Mouse (Mus musculus) heart, embryonic 16.5 days (tissue): ENCODE results near the gene Ndufaf2. TPM values are rescaled to one million over a fixed set of nuclear protein-coding genes. Genes with fewer than 3 reads are reported as not detected.

ENCODE experiments used
- ATAC-seq: fragments of 200-750 bp; cut with Nextera tagmentation; replicated peaks from 2 replicates; pipeline ENCODE4 v1.8.0; 2017; ENCODE audit warnings: moderate number of reproducible peaks; ENCODE audit not compliant: insufficient read depth, low FRiP score; ENCODE audit errors: extremely low read depth
- H3K27ac ChIP-seq: fragments of 300-500 bp; sonication (generic); 2 replicates; pipeline ENCODE4 v1.5.1; 2014; ENCODE audit warnings: mild to moderate bottlenecking, low read length, control low read depth, moderate library complexity
- H3K27me3 ChIP-seq: fragments of 300-500 bp; sonication (generic); 2 replicates; pipeline ENCODE4 v1.6.1; 2014; ENCODE audit warnings: low read length, mixed read lengths; ENCODE audit not compliant: control insufficient read depth, insufficient read depth
- H3K36me3 ChIP-seq: fragments of 300-500 bp; sonication (generic); 2 replicates; pipeline ENCODE4 v1.6.1; 2014; ENCODE audit not compliant: control insufficient read depth, insufficient read depth
- H3K4me1 ChIP-seq: fragments of 300-500 bp; sonication (generic); 2 replicates; pipeline ENCODE4 v1.6.1; 2014; ENCODE audit warnings: low read length, mixed read lengths; ENCODE audit not compliant: control insufficient read depth, insufficient read depth
- H3K4me2 ChIP-seq: fragments of 300-500 bp; sonication (generic); 2 replicates; pipeline ENCODE4 v1.6.1; 2014; ENCODE audit warnings: low read depth, mild to moderate bottlenecking, control low read depth, low read length
- H3K4me3 ChIP-seq: fragments of 300-500 bp; sonication (generic); 2 replicates; pipeline ENCODE4 v1.5.1; 2014; ENCODE audit warnings: mild to moderate bottlenecking, control low read depth, low read length
- H3K9ac ChIP-seq: fragments of 300-500 bp; sonication (generic); 2 replicates; pipeline ENCODE4 v1.6.1; 2014; ENCODE audit warnings: low read length, control low read depth
- H3K9me3 ChIP-seq: fragments of 300-500 bp; sonication (generic); replicated peaks from 2 replicates; pipeline ENCODE4 v1.6.1; 2016; ENCODE audit warnings: low read length; ENCODE audit not compliant: control insufficient read depth
- whole genome bisulfite sequencing: fragments of 180-500 bp; shearing (Covaris S2); extraction: QIAGEN DNeasy Blood & Tissue Kit; methylation state at CpG from one replicate; pipeline ENCODE4 v1.1.7; 2014; 5-methylcytosine and 5-hydroxymethylcytosine counted together
- polyA plus RNA-seq: library from polyadenylated mRNA; unstranded; fragments of >200 nt; fragmentation: Nextera tagmentation; extraction: Ambion mirVana; gene quantifications from 2 replicates; pipeline ENCODE4 v1.2.1, GENCODE M21; 2015

The Ndufaf2 gene
- polyA plus RNA-seq, 1 experiment from 2014 or later = 58.2 TPM

- Histone ChIP-seq H3K9me3 (no peaks in the 10 kb centered on the region), H3K4me3 (no peak overlapping the region), H3K9ac (no peak overlapping the region; the same call in 1 of the 2 replicates), H3K27ac (no peak overlapping the region), H3K4me1 (peaks cover 11% of the 10 kb centered on the region), H3K27me3 (no peaks in the 10 kb centered on the region), H3K4me2 (no peak overlapping the region), H3K36me3 (no peaks in the 10 kb centered on the region)
- WGBS = 81% methylated on average over 2 of the region's 2 CpGs
- ATAC-seq = no peak
Observed at GRCm38 (mm10) chr13:108157156-108157555, 1.3 kb downstream of the Ndufaf2 start.

DNA sequence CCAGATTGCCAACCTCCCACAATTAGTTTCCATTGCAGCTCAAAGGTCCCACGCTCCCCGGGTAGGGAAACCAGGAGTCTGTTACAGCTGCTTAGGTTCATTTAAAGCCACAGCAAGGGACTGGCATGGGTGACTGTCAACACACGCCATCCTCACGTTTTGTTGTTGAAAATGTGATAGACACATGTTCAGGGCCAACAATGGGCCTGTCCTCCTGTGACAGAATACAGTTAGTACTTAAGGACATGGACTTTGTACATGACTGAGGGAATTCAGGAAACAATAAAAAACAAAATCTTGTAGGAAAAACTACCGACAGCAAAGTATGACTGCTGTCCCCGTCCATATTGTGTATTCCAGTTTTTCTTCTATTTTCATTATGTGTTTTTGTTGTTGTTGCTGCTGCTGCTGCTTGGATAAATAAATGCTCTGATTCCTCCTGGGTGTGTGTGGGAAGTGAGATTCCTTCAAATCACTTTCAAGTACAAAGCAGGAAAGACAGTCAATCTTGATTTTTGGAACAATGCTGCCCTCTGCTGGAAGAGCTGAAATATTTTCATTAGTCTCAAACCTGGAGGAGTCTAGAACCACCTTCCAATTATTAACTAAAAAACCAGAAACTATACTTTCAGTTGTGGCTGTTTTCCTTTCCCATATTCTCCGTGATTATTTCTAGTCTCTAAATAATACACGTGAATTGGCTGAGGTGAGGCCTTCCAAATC lies 5.6 kb downstream of the Ndufaf2 start:
- ATAC-seq = no peak
- Histone ChIP-seq H3K4me2 (no peak overlapping the region), H3K9ac (no peak overlapping the region)

GRCm38 (mm10) chr13:108151782-108152181 lies 6.6 kb downstream of the Ndufaf2 start:
- H3K27ac ChIP-seq = no peak overlapping the region
- H3K9ac ChIP-seq = no peak overlapping the region
- no peak overlapping the region for H3K4me2 ChIP-seq
- H3K9me3 ChIP-seq = no peaks in the 10 kb centered on the region
- no peak overlapping the region for H3K4me3 ChIP-seq
- no peaks in the 10 kb centered on the region for H3K27me3 ChIP-seq
- no peaks in the 10 kb centered on the region for H3K4me1 ChIP-seq
- no peak for ATAC-seq
- H3K36me3 ChIP-seq = no peaks in the 10 kb centered on the region

More for the DNA sequence above, 5.6 kb downstream of the Ndufaf2 start:
- H3K4me3 ChIP-seq = no peak overlapping the region
- no peaks in the 10 kb centered on the region for H3K9me3 ChIP-seq
- no peak overlapping the region for H3K27ac ChIP-seq
- peaks cover 3% of the 10 kb centered on the region; the same call in 1 of the 2 replicates for H3K4me1 ChIP-seq
- 52% methylated on average over 8 of the region's 8 CpGs for WGBS
- H3K27me3 ChIP-seq = no peaks in the 10 kb centered on the region
- no peaks in the 10 kb centered on the region for H3K36me3 ChIP-seq

GRCm38 (mm10) chr13:108144086-108144485 lies 14.3 kb downstream of the Ndufaf2 start:
- Histone ChIP-seq H3K9ac (no peak overlapping the region), H3K4me2 (no peak overlapping the region), H3K4me1 (no peaks in the 10 kb centered on the region), H3K36me3 (no peaks in the 10 kb centered on the region), H3K9me3 (no peaks in the 10 kb centered on the region), H3K27ac (no peak overlapping the region), H3K27me3 (no peaks in the 10 kb centered on the region), H3K4me3 (no peak overlapping the region)
- 87% methylated on average over 8 of the region's 8 CpGs for WGBS
- no peak for ATAC-seq

GRCm38 (mm10) chr13:108138403-108138977 lies 19.9 kb downstream of the Ndufaf2 start:
- whole genome bisulfite sequencing = 71% methylated on average over 5 of the region's 5 CpGs
- no peaks in the 10 kb centered on the region for H3K36me3 ChIP-seq
- H3K4me1 ChIP-seq = no peaks in the 10 kb centered on the region

GRCm38 (mm10) chr13:108135617-108136016 lies 22.8 kb downstream of the Ndufaf2 start:
- no peak for ATAC-seq
- 73% methylated on average over 6 of the region's 6 CpGs for WGBS
- peaks cover 3% of the 10 kb centered on the region for H3K4me1 ChIP-seq

More at GRCm38 (mm10) chr13:108138403-108138977, 19.9 kb downstream of the Ndufaf2 start:
- no peaks in the 10 kb centered on the region for H3K27me3 ChIP-seq
- H3K9ac ChIP-seq = no peak overlapping the region
- no peaks in the 10 kb centered on the region for H3K9me3 ChIP-seq
- no peak overlapping the region for H3K27ac ChIP-seq
- H3K4me3 ChIP-seq = no peak overlapping the region
- H3K4me2 ChIP-seq = no peak overlapping the region
- ATAC-seq = no peak

GRCm38 (mm10) chr13:108132031-108132819 lies 26.2 kb downstream of the Ndufaf2 start:
- H3K27me3 ChIP-seq = no peaks in the 10 kb centered on the region
- H3K9ac ChIP-seq = no peak overlapping the region
- H3K4me2 ChIP-seq = no peak overlapping the region
- peaks cover 3% of the 10 kb centered on the region for H3K4me1 ChIP-seq
- no peaks in the 10 kb centered on the region for H3K36me3 ChIP-seq
- no peak for ATAC-seq
- WGBS = 46% methylated on average over 6 of the region's 6 CpGs
- no peak overlapping the region for H3K27ac ChIP-seq
- no peak overlapping the region for H3K4me3 ChIP-seq
- H3K9me3 ChIP-seq = no peaks in the 10 kb centered on the region

More at GRCm38 (mm10) chr13:108135617-108136016, 22.8 kb downstream of the Ndufaf2 start:
- no peaks in the 10 kb centered on the region for H3K9me3 ChIP-seq
- H3K4me2 ChIP-seq = no peak overlapping the region
- H3K36me3 ChIP-seq = no peaks in the 10 kb centered on the region
- no peak overlapping the region for H3K9ac ChIP-seq
- H3K4me3 ChIP-seq = no peak overlapping the region
- no peak overlapping the region for H3K27ac ChIP-seq
- no peaks in the 10 kb centered on the region for H3K27me3 ChIP-seq

DNA sequence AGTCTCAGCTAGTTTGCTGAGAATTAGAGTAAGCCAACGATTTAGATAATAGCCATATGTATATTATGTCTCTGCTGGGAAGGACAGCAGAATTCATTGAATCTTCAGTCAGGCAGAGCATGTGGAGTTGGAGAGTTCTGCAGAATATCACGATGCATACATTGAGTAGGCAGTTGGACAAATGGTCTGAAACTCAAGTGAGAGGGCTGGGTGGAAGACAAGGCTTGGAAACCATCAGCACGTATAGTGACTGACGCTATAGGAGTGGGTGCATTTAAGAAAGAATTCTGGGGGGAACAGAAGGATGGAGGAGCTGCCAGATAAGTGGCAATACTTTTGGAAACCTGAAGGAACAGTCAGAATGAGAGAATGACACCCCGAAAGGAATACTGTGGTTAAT lies 27.7 kb downstream of the Ndufaf2 start:
- Histone ChIP-seq H3K9me3 (no peaks in the 10 kb centered on the region), H3K4me1 (peaks cover 3% of the 10 kb centered on the region), H3K27me3 (no peaks in the 10 kb centered on the region), H3K4me3 (no peak overlapping the region), H3K9ac (no peak overlapping the region), H3K4me2 (no peak overlapping the region), H3K36me3 (no peaks in the 10 kb centered on the region), H3K27ac (no peak overlapping the region)
- ATAC-seq = no peak
- WGBS = 87% methylated on average over 5 of the region's 5 CpGs

DNA sequence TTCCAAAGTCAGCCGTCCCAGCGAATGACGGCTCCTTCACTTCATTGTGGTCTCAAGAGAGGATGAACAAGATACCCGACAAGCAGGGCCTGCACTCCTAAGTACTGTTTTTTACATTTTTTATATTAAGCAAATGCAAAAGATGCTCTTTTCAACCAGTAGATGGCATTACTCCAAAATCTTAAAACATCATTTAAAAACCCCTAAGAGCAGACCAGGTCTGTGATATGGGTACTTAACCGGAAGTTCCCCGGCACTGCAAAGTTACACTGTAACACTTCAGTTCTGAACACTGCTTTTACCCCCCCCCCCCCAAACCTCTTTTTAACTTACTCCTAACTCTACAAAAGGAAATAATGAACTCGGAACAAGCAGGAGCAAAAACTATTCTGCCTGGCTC lies 29.4 kb downstream of the Ndufaf2 start:
- Histone ChIP-seq H3K4me3 (no peak overlapping the region), H3K4me2 (no peak overlapping the region), H3K9ac (no peak overlapping the region), H3K36me3 (no peaks in the 10 kb centered on the region), H3K27ac (no peak overlapping the region), H3K27me3 (no peaks in the 10 kb centered on the region), H3K9me3 (no peaks in the 10 kb centered on the region), H3K4me1 (peaks cover 3% of the 10 kb centered on the region)
- 57% methylated on average over 7 of the region's 7 CpGs for WGBS
- ATAC-seq = no peak
